Mouse (Mus musculus) liver, postnatal 0 days (tissue): Measurements from ENCODE around the gene Tbccd1.

ENCODE experiments used
- CTCF ChIP-seq: sonication (generic); IDR thresholded peaks from 2 replicates; pipeline ENCODE4 v1.5.1; 2016; ENCODE audit warnings: antibody characterized with exemption, low read depth
- EP300 ChIP-seq: IDR thresholded peaks from 2 replicates; pipeline ENCODE4 v1.6.1; 2016; ENCODE audit warnings: antibody characterized with exemption, low read depth, mild to moderate bottlenecking

GRCm38 (mm10) chr16:22839146-22839857, 18.2 kb downstream of the Tbccd1 start:
- TF ChIP-seq CTCF (no peak), EP300 (no peak)
